Mouse (Mus musculus) adrenal gland (tissue): Measurements from ENCODE around the gene Mypn.

Experiments used
- intact Hi-C: fragments of 180-260 bp; cut with DNase I; formaldehyde crosslinking; loops from one replicate; pipeline ENCODE4 v1.15.1; 2025
- long read RNA-seq, 2 experiments: library from polyadenylated mRNA; unstranded; transcript quantifications; one replicate each; pipeline ENCODE4 v2.0.0; 2020; ENCODE audit warnings: borderline replicate concordance in 1 of 2; ENCODE audit not compliant: insufficient replicate concordance in 1 of 2

Mypn gene
- long read RNA-seq, experiment 1, partial matches to known transcripts = 1 of 1 reads
- long read RNA-seq, experiment 1, other reads (novel, unspliced or antisense) = 0 of 1 reads
- long read RNA-seq, experiment 2 = 0 reads

DNA sequence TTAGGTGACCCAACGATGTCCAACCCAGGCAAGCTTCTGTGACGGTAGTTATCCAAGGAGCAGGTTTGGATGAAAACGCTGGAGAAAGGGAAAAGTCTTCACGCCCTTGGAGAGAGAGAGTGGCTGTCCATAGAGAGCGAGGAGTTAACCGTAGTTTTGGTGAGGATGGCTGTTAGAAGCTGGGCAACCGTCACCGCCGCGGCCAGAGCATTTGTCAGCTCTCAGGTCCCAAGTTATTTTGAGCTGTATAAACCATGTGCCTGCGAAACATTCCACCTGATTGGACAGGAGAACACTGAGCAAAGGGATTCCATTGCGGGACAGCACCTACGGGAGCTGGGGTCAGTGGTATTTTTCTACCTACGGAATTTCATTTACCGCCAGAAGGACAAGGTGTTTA, at the start of gene Mypn:
Gene Mypn (minus strand): TSS at position 225 of the 400 bp plus-strand sequence.
- intact Hi-C loops = no loop called here

GRCm38 (mm10) chr10:63248421-63248820, 44.7 kb upstream of the Mypn start:
- intact Hi-C loops = no loop called here

- intact Hi-C loops = no loop called here
These were observed 43.7 kb upstream of the Mypn start for GRCm38 (mm10) chr10:63247457-63247856.

DNA sequence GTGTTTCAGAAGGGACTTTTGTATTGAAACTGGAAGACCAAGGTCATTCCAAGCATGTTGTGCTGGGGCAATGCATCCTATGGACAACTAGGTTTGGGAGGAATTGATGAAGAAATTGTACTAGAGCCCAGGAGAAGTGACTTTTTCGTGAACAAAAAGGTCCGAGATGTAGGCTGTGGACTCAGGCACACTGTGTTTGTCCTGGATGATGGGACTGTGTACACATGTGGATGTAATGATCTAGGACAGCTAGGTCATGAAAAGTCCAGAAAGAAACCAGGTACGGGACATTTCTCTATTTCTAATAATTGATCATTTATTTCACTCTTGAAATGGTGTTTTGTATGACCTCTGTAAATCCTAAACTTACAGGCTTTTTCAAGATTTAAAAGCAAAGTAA, 42.1 kb upstream of the Mypn start:
- intact Hi-C loops = no loop called here

DNA sequence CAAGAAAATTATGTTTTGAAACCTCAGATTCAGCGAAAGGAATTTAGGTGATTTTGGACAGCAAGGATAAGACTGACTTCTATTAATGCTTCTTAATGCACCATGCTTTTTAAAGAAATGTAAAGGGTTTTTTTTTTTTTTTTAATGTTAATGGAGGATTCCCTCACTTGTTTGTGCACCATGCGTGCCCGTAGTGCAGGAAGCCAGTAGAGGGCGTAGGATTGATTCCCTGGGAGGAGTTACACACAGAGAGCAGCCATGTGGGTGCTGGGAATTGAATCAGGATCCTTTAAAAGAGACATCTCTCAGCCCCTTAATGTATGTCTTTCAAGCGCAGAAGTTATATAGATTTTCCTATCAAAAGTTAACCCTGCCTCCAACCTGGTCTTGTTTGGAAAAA, 41.0 kb upstream of the Mypn start:
- intact Hi-C loops = loop anchor here (5.0 kb wide), 1 partner anchor 87 kb away; no protein-coding TSS in a partner anchor

- intact Hi-C loops = loop anchor here (5.0 kb wide), 1 partner anchor 87 kb away; no protein-coding TSS in a partner anchor
These were observed 40.4 kb upstream of the Mypn start for GRCm38 (mm10) chr10:63244055-63244671.

GRCm38 (mm10) chr10:63243493-63244054, 39.8 kb upstream of the Mypn start, which contains the start of gene Herc4:
Herc4 (plus strand) TSS chr10:63243810.
- intact Hi-C loops = loop anchor here (5.0 kb wide), 1 partner anchor 86 kb away; no protein-coding TSS in a partner anchor

- intact Hi-C loops = loop anchor here (5.0 kb wide), 1 partner anchor 86 kb away; no protein-coding TSS in a partner anchor
These were observed 39.2 kb upstream of the Mypn start for GRCm38 (mm10) chr10:63242798-63243435.

DNA sequence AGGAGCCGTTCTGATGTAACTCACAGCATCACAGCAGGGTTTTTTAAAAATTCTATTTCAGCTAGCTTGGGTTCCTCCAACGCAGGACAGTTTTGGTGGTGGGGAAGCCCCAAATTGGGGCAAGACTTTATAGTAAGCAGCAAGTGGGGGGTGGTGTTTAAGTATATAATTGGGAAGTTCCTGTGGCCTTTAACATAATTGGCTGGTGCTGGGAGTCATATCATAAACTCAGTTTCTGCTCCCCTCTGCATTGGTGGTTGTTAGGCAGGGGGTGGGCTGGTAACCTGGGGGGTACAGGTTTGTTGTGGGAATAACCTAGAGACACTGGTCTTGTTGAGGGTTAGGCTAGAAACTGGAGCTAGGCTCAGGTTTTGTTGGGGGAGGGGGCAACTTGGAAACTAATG, 37.1 kb upstream of the Mypn start:
- intact Hi-C loops = loop anchor here (5.0 kb wide), 1 partner anchor 84 kb away; no protein-coding TSS in a partner anchor

DNA sequence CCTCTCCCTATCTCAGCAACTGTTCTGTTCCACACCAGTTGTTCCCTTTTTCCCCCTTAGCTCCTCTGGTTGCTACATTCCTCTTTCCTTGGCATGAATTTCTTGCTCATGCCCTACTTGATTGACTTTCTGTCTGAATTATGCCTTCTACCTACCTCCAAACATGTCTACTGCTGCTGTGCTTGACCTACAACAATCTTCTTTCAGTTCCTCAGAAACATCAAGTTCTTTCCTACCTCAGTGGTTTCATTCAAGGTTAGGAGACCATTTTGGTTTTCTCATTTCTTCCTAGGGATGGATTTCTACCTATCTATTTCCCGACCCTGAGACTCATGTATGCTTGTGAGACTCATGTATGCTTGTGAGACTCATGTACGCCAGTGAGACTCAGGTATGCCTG, 36.1 kb upstream of the Mypn start:
- intact Hi-C loops = loop anchor here (5.0 kb wide), 1 partner anchor 83 kb away; no protein-coding TSS in a partner anchor

DNA sequence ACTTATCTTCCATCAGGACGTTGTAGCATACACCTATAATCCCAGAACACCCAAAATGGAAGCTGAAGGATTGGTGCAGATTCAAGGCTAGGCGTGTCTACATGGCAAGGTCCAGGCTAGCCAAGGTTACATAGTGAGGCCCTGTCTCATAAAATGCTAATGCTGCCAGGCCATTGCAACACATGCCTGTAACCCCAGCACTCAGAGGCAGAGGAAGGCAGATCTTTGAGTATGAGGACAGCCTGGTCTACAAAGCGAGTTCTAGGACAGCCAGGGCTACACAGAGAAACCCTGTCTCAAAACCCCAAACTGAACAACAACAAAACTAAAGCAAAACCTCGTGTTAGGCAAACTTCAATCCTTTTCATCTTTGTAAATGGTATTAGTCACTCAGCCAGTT, 34.3 kb upstream of the Mypn start:
- intact Hi-C loops = no loop called here

DNA sequence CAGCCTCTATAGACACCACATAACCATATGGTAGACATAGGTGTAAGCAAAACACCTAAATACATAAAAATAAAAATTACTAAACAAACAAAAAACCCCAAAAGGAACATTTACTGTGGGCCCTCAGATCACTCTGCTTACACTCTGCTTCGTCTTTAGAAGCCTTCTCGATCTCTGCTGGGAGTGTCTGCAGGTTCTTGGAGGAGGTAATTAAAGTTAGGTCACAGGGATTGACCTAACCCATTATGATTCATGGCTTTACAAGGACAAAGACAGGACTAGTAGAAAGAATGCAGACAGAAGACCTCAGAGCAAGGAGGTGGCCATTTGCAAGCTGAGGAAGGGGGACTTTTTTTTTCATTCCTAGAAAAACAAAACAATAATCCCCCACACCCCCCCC, 33.5 kb upstream of the Mypn start:
- intact Hi-C loops = no loop called here

GRCm38 (mm10) chr10:63236663-63237062, 32.9 kb upstream of the Mypn start:
- intact Hi-C loops = no loop called here

- intact Hi-C loops = no loop called here
These were observed 32.1 kb upstream of the Mypn start for GRCm38 (mm10) chr10:63235889-63236288.

GRCm38 (mm10) chr10:63234133-63234532, 30.4 kb upstream of the Mypn start:
- intact Hi-C loops = no loop called here

DNA sequence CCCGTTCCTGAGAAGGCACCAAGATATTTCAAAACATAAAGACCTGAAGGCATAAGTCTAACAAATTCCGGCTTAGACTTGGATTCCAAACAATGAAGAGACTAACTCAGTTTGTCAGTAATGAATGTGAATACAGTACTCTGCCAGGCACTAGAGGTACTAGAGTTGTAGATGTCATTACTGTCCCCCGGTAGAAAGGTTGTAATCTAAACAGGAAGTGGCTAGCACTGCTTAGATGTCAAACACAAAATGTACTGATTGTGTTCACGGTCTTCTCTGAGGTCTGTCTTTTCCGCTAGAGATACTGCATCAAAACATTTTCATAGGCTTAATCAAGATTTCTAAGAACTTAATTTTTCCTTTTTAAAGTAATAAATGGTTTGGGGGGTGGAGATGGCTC, 27.9 kb upstream of the Mypn start:
- intact Hi-C loops = no loop called here

DNA sequence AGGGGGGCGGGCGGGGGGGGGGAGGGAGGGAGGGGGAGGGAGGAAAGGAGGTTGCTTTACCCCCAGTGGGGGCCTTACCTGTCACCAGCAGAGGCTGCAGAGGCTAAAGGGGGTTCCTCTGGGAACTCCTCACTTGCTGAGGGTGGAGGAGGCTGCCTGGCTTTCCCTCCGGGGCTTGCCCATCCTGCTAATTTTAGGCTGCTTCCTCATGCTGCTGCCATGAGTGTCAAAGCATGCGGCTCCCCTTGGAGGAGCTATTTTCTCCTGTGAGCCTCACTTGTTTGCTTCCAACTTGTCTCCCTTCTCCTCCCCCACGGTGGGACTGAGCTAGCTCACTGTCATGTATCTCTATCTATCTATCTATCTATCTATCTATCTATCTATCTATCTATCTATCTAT, 27.1 kb upstream of the Mypn start:
- intact Hi-C loops = no loop called here

DNA sequence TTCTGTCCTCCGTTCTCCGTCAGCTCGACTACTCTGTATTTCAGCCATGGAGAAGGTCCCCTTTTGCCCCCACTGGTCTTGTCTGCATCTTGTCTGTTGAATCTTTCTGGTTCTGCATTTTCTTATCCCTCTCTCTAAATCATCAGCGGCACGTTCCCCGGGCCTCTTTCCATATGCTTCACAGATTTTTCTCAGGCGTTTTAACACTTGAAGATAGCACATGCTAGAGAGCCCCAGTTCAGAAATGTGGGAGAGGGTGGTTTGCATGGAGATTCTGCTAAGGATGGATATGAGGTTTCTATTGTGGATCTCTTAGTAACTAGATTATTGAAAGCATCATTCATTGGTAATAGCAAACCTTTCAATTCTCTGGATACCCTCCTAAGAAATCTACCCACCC, 26.5 kb upstream of the Mypn start:
- intact Hi-C loops = no loop called here

DNA sequence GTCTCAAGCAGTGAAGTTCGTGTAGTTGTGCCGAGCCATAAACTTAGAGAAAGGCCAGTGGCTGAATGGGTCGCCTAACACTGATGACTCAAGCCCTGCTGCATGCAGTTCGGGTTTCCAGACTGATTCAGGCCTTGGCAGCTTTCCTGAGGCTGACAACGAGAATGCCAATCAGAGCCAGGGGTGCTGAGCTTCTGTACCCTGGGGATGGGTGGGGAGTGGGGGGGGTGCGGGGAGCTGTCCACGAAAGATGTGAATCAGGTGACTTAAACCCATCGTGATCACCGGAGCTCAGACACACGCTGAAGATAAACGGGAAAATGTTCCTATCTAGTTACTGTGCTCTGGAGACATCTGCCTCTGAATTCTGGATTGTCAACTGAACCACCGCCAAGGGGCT, 20.6 kb upstream of the Mypn start:
- intact Hi-C loops = no loop called here

DNA sequence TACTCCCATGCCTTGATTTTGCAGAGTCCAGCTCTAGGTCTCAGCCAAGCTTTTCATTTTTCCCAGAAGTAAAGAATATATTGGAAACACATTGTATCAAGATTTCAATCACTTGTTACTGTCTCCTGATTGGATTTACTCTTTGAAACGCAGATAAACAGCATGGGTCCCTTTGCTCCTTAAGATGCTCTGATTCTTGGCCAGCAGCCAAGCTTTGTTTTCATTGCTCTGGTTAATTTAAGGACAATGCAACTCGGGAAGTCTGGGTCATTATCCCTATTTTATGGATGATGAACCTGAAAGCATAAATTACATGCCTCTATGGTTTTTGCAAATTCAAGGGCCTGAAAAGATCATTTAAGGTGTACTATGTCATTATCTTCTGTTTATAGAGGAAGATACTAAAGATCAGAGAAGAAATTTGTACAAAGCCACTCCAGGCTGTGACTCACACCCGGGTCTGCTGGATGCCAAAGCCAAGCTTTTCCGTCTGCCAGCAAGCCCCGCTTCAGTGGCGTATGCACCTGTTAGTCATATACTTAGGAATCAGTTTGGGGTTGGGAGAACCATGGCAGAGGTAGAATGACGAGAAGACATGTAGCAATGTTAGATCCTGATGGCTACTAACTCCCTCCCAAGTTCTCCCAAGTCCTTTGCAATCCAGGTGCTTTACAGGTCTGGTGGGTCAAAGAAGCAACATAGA, 17.5 kb upstream of the Mypn start:
- intact Hi-C loops = no loop called here

- intact Hi-C loops = no loop called here
These were observed 5.1 kb upstream of the Mypn start for GRCm38 (mm10) chr10:63208871-63209270.

- intact Hi-C loops = no loop called here
These were observed 750 bp downstream of the Mypn start for GRCm38 (mm10) chr10:63203002-63203401.
